Mouse (Mus musculus) cortical plate, adult 2 months (tissue): ENCODE data around the gene Rpl7l1. TPM values are rescaled to one million over a fixed set of nuclear protein-coding genes. Genes with fewer than 3 reads are reported as not detected.
"Not testable (repeated sequence)": the region's sequence is repeated elsewhere in the genome, so short reads cannot be mapped to it uniquely, and the experiment has no call there.

Source experiments
- H3K27ac ChIP-seq: fragments of 200-500 bp; 2 replicates; pipeline ENCODE4 v1.5.1; 2012; ENCODE audit warnings: low read length, control low read depth, inconsistent platforms; ENCODE audit not compliant: insufficient read depth
- H3K4me1 ChIP-seq: fragments of 200-500 bp; 2 replicates; pipeline ENCODE4 v1.6.1; 2011; ENCODE audit warnings: low read length; ENCODE audit not compliant: control insufficient read depth, insufficient read depth
- H3K4me3 ChIP-seq: fragments of 200-500 bp; 2 replicates; pipeline ENCODE4 v1.5.1; 2011; ENCODE audit warnings: mild to moderate bottlenecking, low read length, control low read depth; ENCODE audit not compliant: insufficient read depth
- CTCF ChIP-seq: fragments of 200-500 bp; IDR thresholded peaks from 2 replicates; pipeline ENCODE4 v1.5.1; 2011; ENCODE audit warnings: mild to moderate bottlenecking, control low read depth, low read length; ENCODE audit not compliant: insufficient read depth; ENCODE audit errors: extremely low read depth
- POLR2A ChIP-seq: fragments of 200-500 bp; IDR thresholded peaks from 2 replicates; pipeline ENCODE4 v1.6.1; 2011; ENCODE audit warnings: mild to moderate bottlenecking, low read length, control low read depth; ENCODE audit not compliant: insufficient read depth; ENCODE audit errors: extremely low read depth
- polyA plus RNA-seq: library from polyadenylated mRNA; depleted of rRNA; stranded (reverse); fragments of >200 nt; gene quantifications from 2 replicates; pipeline ENCODE4 v1.2.3, GENCODE M21; 2012

Rpl7l1 gene
- polyA plus RNA-seq, 1 experiment: 43.6 TPM

DNA sequence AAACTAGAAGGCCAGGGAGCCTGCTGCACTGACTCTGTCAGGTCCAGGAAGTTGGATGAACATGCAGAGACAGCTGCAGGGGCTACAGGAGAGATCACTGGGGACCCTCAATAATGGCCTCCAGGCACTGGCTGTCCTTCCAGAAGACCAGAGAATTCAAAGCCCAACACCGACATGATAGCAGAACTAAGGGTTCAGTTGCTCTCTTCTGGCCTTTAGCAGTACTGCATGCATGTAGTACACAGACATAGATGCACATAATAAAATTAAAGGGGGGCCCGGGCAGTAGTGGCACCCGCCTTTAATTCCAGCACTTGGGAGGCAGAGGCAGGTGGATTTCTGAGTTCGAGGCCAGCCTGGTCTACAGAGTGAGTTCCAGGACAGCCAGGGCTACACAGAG is 11.4 kb downstream of the Rpl7l1 start:
- H3K4me3 ChIP-seq: no peak overlapping the region
- 0 out of 2 replicates have a peak, but pooled peaks cover 2% of the 10 kb centered on the region for H3K4me1 ChIP-seq
- H3K27ac ChIP-seq: no peak overlapping the region
- TF ChIP-seq CTCF (no peak), POLR2A (no peak)

DNA sequence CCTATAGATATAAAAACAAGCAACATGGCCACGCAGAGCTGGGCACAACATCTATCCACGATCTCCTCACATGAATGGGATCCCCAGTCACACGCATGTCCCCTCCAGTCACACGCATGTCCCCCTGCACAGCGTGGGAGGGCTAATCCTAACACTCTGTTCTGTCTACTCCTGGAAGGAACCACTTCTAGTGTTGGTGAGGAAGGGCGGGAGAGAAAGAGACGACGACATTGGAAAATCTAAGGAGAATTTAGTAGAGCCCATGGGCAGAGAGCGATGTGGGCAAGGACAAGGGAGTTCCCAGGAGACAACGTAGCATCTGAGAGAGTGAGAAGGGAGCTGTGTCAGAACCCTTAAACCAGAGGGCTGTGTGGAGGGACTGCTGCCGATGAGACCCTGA is 11.9 kb downstream of the Rpl7l1 start:
- Histone ChIP-seq H3K4me3 (no peak overlapping the region), H3K4me1 (0 out of 2 replicates have a peak, but pooled peaks cover 2% of the 10 kb centered on the region), H3K27ac (no peak overlapping the region)
- TF ChIP-seq CTCF: no peak
- no peak for TF ChIP-seq POLR2A

DNA sequence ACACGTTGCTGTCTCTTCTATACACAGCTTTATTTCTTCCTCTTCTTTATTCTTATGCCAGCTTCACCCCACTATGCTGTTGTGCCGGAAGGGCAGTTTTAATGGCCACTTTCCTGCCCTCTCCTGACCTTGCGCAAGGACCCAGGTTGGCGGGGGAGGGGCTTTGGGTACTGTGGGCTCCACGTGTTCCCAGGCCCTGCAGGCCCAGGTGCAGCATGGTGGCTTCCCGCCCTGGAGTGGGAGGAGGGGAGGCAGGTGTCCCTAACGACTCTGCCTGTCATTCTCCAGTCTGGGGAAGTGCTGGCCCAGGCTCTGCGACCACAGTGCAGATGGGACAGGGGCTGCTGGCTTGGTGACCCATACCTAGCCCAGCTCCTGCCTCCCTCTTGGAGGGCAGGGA is 14.6 kb downstream of the Rpl7l1 start:
- peaks cover 2% of the 10 kb centered on the region; the same call in 1 of the 2 replicates for H3K4me1 ChIP-seq
- TF ChIP-seq POLR2A: no peak
- no peak for TF ChIP-seq CTCF
- no peak overlapping the region for H3K4me3 ChIP-seq
- no peak overlapping the region for H3K27ac ChIP-seq

DNA sequence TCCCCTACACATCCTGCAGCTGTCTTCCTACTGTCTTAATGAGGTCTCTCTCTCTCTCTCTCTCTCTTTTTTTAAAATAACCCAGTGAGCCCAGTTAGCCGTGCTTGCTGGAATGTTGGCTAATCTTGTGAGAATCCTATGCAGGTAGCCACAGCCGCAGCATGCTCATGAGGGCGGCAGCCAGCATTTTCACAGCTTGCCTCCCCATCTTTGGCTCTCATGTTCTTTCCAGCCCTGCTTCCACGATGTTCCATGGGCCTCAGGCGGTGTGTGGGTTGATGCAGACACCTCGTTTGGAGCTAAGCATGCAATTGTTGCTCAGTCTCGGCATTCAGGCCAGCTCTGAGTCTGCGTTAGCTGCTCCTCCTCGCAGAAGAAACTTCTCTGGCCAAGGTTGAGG is 17.6 kb downstream of the Rpl7l1 start:
- H3K27ac ChIP-seq: peak overlapping the region; percentile 49; the same call in 1 of the 2 replicates
- not testable (repeated sequence) for H3K4me3 ChIP-seq, H3K4me1 ChIP-seq

DNA sequence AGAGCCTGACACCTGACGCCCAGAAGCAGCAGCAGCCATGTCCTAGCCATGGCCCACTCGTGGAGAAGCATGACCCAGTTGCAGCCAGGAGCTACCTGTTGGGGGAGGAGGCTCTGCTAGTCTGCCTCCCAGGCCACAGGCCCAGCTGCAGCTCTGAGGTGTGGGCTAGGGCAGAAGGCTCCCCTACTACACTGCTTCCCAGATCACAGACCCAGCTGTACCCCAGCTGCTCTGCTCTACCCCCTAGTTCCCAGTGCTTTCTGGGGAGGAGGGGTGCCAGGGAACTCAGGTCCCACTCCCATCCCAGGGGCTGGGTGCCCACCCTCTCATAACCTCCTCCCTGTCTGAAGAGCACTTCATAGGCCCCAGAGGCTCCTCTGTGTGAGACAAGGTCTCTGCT is 18.9 kb downstream of the Rpl7l1 start, which contains the start of gene Ptcra:
TSS of gene Ptcra (minus strand) at position 169 of the 400 bp plus-strand sequence.
- H3K27ac ChIP-seq: peak within 1 kb of the TSS; percentile 56
- no peak within 1 kb of the TSS for H3K4me3 ChIP-seq
- peaks cover 2% of the 10 kb centered on the region; the same call in 1 of the 2 replicates for H3K4me1 ChIP-seq
- TF ChIP-seq CTCF: no peak
- TF ChIP-seq POLR2A: no peak

DNA sequence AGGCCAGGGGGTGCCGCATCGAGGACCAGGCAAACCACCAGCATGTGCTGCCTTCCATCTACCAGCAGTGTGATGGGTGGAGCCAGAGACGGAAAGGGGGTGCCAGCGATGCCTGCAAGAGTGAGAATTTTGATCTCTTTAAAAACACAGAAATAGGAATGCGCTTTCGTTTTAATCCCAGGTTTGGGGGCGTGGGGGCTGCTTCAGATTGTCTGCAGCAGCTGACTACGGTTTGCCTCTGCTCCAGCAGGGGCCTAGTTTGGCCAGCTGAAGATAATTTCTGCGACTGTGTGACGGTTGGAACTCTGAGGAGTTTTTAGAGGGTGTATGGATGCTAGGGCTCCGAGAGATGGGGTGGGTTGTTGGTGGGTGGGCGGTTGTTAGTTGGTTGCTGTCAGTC is 23.7 kb downstream of the Rpl7l1 start:
- H3K4me1 ChIP-seq: no peaks in the 10 kb centered on the region
- no peak overlapping the region for H3K4me3 ChIP-seq
- peak overlapping the region; percentile 31; the same call in 1 of the 2 replicates for H3K27ac ChIP-seq
- no peak for TF ChIP-seq POLR2A
- no peak for TF ChIP-seq CTCF

DNA sequence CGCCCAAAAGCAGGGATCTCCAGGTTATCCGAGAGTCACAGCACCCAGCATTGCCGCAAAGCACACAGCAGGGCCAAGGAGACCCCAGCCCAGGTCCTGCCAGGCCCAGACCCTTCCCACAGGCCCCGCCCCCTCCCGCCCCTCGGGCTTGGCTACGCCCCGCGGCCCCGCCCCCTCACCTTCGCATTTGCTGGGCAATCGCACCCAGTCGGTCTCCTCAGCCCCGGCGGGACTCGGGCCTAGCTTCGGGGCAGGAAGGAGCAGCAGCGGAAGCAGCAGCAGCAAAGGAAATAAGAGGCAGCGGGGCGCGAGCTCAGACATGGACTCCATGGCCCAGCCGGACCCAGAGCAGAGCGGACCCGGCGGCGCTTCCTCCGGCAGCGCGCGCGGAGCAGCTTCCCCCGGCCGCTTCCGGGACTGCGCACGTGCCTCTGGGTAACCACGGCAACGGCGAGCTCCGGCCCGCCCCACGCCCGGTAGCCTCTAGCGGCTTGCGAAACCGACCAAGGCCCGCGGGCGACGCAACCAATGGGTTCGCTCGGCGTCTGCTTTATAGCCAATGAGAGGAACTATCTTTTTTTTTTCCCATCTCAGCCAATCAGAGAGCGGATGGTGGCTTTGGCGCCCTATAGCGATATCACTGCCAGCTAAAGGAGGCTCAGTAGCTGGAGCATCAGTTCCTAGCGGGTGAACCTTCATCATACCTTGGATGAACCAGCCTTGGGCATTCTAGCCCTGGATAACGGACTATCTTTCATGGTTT is 30.5 kb downstream of the Rpl7l1 start, which contains the start of gene Cnpy3:
TSS of gene Cnpy3 (minus strand) at position 421 of the 763 bp plus-strand sequence.
- Histone ChIP-seq H3K4me1 (peaks cover 3% of the 10 kb centered on the region; the same call in 1 of the 2 replicates), H3K4me3 (peak within 1 kb of the TSS; percentile 88), H3K27ac (no peak within 1 kb of the TSS)
- TF ChIP-seq CTCF (no peak), POLR2A (peak; percentile 92)

DNA sequence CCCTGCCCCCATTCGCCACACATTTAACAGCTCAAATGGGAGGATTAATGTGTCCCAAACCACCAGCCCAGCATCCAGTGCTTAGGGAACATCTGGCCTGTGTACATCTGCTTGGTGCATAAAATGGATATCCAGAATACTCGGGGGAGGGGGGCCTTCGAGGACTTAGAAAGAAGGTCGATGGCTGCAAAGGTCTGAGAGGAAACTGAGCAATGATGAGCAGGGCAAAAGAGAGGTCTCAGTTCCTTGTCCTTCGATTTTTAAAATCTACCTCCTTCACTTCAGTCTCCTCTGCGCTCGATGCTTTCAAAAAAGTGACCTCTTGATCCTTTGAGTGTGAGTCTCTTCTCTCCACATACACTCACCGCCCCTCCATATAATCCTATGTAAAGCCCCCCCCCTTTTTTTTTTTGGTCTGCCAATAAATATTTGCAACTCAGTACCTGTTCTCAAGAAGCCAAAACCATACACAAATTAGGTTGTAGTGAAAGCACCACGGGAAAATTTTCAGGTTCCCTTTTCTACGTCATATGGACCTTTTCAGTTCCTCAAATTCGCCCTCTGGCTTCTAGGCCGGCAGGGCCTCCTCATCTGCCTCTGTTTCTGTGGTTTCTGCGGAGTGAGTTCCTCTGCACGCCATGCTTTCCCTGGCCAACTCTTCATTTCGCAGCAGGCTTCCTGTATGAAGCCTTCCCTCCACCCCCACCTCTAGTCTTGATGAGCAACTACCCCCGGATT is 31.2 kb downstream of the Rpl7l1 start:
- Histone ChIP-seq H3K4me3 (peak overlapping the region; percentile 88), H3K27ac (no peak overlapping the region), H3K4me1 (peaks cover 3% of the 10 kb centered on the region; the same call in 1 of the 2 replicates)
- TF ChIP-seq POLR2A (no peak), CTCF (no peak)

DNA sequence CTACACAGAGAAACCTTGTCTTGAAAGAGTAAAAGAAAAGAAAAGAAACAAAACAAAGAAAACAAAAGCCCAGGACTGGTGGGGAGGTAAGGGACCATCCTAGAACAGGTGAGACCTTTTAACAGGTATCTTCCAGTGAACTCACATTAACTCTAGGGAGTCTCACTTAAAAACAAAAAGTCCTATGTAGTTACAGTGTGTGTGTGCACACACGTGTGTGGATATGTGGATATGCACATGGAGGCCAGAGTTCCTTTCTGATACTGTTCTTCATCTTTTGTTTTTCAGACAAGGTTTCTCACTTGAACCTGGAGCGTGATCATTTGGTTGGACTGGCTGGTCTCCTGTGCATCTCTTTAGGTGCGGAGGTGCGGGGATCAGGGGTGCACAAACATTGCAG is 31.9 kb downstream of the Rpl7l1 start:
- Histone ChIP-seq H3K27ac (no peak overlapping the region), H3K4me3 (peak overlapping the region; percentile 88; the same call in 1 of the 2 replicates), H3K4me1 (peaks cover 3% of the 10 kb centered on the region; the same call in 1 of the 2 replicates)
- TF ChIP-seq CTCF (no peak), POLR2A (no peak)
